Mouse (Mus musculus) bone marrow macrophage, adult 2 months (primary cell): ENCODE data around the gene Kcne2.

Experiments used
- CTCF ChIP-seq: IDR thresholded peaks from 2 replicates; pipeline ENCODE4 v1.5.1; 2012; ENCODE audit warnings: low read depth, mild to moderate bottlenecking, low read length, moderate library complexity
- POLR2A ChIP-seq: IDR thresholded peaks from 2 replicates; pipeline ENCODE4 v1.6.1; 2012; ENCODE audit warnings: mild to moderate bottlenecking, low read depth, low read length, borderline replicate concordance

GRCm38 (mm10) chr16:92245909-92246308 lies 46.3 kb upstream of the Kcne2 start:
- TF ChIP-seq POLR2A = no peak
- no peak for TF ChIP-seq CTCF
